Mouse (Mus musculus): Measurements from ENCODE around the gene Fam110a.

Fam110a gene

DNA sequence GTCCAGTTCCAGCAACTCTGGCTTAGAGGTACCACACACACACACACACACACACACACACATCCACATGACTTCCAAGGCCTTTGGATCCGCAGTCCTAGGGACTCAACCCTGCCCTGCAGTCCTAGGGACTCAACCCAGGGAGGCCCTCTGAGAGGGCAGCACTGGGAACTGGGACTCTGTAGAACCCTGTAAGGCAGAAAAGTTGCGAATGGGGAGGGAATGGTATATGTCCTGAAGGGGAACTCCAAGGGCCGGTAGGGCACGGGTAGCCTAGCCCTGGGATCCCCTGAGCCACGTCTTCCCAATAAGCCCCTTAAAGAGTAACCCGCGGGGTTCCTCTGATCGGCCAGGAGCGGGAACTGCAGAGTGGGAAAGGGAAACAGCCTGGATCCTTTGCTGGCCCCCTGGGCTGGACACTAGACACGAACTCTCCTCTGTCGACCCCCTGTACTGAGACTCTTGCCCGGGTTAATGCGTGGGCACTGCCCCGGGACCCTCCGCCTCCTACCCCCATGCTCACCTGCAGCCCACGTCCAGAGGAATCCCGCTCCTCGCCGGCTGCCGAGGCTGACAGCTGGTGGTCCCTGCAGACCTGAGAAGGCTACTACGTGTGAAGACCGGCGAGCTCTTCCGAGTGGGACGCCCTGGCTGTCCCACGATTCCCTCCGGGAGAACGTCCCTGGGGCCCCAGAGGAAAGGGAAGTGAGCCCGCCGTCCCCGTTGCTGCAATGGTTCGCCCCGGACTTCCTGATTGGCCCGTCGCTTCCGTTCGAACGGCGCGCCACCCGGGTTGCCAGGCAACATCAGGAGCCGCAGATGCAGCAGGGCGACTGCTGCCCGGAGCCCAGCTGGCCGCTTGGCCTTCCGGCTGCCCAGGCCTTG is at the start of gene Fam110a:
Fam110a (minus strand) TSS at position 750 of the 885 bp plus-strand sequence.
- WGBS: 2% methylated on average over 46 of the region's 46 CpGs

DNA sequence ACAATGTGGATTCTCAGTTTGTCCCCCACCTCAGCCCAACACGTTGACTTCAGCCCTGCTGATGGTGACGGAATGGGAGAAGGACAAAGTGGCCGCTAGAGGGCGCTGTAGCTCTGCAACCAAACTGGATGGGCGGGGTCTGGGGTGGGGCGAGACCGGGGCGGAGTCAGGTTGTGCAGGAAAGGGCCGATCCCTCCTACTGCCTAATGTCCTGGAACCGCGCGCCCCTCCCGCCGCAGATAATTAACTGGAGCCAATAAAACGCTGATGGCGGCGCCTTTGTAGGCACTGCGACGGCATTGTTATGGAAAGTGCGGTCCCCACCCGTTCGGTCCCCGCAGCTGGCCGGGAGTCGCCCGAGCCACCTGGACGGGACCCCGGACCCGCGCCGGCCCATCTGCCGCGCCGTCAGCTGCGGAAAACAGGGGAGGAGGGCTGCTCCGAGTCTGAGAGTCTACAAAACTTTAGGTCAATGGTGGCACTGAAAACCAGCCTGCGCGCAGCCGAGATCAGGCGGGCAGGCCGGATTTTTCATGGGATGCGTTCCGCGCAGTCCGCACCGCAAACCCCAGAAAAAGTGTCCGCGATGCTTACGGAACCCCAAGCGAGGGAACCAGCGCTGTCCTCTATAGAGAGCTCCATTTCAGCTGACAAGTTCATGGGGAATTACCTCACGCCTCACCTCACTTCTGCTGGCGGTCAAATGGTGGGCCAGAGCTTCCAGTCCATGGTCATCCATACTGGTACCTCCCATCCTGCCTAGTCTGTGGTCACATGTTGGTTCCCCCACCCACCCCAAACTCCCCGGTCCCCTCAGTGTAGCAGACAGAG is 49.4 kb upstream of the Fam110a start:
- 2% methylated on average over 54 of the region's 54 CpGs for WGBS

DNA sequence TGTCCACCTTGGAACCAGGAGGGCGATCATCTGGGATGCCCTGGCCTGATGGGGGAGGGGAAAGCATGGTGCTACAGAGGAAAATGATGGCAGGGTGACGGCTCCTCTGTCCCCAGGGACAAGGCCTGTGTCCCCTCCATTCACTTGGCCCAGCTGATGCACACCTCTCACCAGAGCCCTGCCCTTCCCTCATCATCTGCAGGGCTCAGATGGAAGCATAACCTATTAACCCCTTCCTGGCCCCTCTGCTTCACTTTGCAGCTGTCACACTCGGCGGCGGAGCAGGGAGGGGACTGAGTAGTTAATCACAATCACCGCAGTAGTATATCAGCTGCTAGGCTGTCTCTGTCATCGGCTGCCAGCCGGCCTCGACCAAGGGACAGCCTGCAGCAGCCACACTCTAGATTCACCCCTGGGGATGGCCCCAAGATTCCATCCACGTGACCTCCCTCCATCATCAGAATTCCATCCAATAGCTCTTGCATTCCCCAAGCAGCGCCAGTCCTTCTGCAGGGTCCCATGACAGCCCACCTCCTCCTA is 44.9 kb upstream of the Fam110a start:
- WGBS: 79% methylated on average over 11 of the region's 11 CpGs

DNA sequence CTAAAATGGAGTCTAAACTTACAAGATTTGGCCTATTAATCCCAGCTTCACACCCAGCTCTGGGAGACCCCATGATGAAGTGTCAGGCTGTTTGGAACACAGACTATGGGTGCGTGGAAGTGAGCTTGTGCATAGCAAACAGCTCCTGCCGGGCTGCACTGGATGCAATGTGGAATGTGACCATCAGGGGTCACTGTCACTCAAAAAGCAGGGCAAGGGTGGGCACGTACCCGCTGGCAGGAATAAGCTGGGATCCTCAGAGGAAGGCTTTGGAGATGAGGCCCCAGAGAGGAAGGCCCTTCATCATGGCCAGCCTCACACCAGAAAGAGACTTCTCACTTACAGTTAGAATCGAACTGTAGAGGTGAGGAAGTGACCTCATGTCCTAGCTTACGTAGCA is 40.2 kb upstream of the Fam110a start:
- WGBS: 29% methylated on average over 6 of the region's 6 CpGs

DNA sequence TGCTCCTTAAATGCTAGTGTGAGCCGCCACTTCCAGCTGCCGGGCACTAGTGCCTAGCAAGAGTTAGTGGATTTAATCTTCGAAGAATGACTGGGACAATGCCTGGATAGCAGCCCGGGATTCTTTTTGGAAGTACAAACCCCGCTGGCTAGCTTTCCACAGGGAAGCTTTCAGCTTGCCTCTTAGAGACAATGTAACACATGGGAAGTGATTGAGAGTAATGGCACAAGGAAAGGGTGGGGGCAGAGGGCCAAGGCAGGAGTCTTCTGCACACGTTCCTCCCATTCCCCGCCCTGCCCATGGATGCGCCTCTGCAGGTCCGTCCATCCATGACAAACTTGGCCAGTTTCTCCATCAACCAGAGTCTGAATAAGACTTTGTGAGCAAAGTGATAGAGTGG is 36.6 kb upstream of the Fam110a start:
- WGBS: 49% methylated on average over 9 of the region's 9 CpGs

DNA sequence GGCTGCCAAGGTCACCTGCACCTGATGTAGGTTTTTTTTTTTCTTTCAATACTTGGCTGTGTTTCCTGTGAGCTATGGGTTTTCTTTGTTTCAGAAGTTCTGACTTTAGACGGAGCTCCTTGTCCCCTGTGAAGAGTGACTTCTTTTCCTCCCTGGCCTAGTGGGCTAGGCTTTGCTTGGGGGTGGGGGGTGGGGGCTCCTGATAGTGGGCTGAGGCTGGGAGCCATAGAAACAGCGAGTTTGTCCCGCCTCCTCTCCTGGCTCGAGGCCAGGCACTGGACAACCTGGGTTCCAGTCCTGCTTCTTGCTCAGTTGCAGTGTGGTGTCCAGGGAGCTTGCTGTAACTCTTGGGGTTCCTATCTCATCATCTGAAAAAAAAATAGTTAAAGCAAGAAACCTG is 36.0 kb upstream of the Fam110a start:
- WGBS: 27% methylated on average over 4 of the region's 4 CpGs

DNA sequence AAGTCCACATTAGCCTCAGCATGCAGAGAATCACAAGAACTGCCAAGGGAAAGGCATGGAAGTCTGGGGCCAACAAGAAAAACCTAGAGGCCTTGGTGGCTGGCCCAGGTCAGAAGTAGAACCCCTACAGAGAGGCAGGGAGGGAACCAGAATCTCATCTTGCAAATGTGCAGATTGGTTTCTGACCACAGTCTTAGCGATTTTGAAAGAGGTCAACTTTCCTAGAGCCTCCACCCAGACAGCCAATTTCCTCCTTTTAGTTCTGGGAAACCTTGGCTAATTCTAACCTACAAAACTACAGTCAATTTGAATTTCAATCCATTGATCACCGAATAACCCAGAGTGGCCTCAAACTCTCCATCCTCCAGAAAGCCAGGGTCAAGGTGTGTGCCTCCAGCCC is 32.7 kb upstream of the Fam110a start:
- 75% methylated on average over 2 of the region's 2 CpGs for WGBS

DNA sequence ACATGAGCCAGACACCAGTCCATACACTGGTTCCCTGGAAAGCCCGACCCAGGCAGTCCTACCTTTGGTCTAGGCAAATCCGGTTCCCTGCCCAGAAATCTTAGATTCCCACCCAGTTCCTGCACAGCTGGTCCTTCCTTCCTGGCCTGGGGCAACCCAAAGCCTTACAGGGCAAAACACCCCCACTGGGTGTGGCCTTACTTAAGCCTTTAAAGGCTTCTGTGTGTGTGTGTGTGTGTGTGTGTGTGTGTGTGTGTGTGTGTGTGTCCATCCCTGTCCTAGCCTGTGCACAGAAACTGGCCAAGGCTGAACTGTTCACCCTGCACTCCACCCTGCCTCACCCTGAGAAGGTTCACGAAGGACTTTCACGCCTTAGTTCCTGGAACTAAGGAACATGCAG is 32.2 kb upstream of the Fam110a start:
- 75% methylated on average over 4 of the region's 4 CpGs for WGBS

DNA sequence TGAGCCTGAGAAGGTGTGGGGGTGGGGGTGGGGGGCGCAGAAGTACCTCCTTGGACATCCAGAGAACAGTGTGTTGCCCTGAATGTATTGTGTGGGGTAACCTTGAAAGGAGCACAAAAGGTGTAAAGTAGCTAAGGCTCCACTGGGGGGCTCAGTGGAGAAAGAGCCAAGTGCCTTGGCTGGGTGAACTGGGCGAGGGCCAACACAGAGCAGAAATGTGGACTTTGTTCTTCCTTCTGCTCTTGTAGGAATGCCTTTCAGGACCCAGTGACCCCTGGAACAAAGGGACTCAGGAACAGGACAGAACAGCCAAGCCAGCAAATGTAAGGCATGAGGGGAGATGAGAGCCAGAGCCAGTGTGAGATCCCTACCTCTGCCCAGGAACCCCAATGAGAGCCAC is 31.7 kb upstream of the Fam110a start:
- WGBS: 70% methylated on average over 2 of the region's 2 CpGs

DNA sequence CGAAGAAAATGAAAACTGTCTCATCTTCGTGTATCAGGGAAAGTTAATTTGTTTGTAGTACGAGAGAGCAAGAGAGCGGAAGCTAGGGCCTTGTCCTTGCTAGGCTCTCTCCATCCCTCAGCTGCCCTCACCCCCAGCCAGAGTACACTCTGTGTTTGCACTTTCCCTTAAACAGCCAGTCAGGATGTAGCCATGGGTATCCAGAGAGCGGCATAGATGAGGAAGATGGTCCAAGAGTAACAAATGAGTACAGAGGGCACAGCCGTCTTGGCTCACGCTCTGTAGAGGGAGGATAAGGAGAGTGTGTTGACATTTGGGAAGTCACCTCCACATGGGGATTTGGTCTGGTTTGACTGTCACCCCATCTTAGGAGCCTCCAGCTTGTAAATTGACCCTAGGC is 30.6 kb upstream of the Fam110a start:
- 91% methylated on average over 7 of the region's 7 CpGs for WGBS

DNA sequence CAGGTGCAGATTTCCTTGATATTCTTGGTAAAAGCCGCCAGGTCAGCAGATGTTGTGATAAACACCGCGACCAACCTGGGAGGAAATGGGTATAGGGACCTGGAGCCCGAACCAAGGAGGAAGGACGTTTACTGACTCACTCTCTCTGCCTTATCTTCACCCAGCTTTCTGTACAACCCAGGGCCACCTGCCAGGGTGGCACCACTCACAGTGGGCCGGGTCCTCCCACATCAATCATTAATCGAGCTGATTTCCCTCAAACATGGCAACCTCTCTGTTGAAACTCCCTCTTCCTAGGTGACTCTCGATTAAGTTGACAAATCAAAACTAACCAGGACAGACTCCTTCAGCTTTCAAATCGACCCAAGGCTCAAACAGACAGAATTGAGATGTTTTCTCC is 30.2 kb upstream of the Fam110a start:
- 89% methylated on average over 9 of the region's 9 CpGs for WGBS

DNA sequence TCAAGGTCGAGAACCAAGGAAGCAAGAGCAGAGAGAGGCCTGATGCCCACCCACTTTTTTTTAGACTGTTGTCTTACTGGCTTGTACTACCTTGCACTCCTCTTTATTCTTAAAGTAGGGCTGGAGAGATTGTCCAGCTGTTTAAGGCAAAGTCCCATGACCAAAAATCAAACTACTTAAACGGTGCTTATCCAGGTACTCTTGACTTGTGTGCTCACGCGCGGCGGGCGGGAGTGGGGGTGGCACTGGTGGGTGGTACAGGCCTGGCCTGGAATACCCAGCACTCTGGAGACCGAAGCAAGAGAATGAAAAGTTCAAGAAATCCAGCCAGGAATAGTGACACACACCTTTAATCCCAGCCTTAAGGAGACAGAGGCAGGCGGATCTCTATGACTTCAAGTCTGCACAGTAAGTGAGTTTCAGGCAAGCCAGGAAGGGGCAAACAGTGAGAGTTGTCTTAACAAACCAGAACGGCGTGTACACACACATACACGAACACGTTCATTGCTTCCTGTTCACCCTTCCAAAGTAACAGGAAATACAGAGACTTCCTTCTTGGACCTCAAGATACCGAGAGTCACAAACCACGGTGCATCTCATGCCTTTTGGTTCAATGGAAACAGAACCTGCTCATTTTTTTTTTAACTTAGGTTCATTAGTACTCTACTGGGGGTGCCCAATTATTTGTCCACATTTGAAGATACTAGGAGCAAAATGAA is 29.2 kb upstream of the Fam110a start:
- WGBS: 90% methylated on average over 15 of the region's 15 CpGs

DNA sequence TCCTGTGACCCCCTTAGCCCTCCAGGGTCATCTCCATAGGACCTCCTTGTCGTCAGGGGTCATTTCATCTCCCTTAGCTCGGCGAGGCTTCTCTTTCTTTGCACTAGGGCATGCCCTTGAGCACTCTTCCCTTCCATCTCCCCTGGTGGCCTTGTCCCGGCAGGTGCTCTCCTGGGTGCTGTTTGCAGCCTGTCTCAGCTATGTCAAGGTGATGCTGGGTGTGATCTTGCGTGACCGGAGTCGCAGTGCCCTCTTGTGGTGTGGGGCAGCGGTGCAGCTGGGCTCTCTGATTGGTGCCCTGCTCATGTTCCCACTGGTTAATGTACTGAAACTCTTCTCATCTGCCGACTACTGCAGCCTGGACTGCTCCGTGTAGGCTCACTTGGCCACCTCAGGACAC is 27.8 kb upstream of the Fam110a start:
- 67% methylated on average over 10 of the region's 10 CpGs for WGBS

DNA sequence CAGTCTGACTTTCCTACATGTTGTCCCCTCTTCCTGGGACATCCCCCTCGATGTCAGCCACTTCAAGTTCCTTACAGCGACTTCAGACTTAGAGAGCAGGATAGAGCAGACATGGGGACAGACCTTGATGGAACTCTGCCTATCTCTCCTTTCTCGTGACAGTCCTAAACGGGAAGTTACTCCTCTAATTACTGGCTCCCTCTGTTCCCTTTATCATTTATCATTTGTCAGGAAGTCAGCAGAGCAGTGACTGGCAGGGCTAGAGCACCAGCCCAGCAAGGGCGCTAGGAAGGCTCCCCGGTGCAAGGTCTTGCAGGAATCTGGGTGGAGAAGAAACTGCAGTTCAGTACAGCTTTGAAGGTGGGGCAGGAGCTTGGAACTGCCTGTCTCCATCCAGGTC is 22.5 kb upstream of the Fam110a start:
- 80% methylated on average over 6 of the region's 6 CpGs for WGBS

DNA sequence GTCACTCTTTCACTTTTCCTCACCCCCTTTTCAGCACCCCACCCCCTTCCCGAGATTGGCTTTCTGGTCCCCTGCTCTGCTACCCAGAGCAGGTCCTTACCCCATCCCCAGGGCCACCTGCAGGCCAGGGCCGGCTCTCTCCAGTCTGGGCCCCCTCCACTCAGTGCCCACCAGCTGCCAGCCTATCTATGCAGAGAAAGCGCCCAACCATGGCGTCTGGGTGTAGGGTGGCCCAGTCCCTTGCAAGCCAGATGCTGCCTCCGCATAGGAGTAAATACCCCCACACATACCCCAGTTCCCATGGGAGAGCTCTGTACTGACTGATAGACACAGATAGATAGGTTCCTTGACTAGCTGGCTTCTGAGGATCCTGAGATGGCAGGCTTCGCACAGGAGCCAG is 20.7 kb upstream of the Fam110a start:
- WGBS: 80% methylated on average over 6 of the region's 6 CpGs

DNA sequence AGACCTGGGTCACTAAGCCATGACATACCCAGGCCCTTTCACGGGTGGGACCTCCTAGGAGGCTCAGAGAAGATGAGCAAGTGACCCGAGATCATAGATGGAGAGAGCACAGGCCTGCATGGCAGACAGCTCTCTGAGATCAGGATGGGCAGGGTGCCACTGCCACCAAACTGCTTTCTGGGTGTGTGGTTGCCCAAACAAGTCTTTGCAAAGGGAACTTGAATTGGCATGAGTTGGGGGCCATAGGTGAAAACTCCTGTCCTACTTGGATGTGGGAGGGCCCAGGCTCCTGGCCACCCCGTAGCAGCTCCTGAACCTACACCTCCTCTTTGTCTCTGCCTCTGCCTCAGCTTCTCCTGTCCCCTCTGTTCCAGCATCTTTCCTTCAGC is 20.3 kb upstream of the Fam110a start:
- WGBS: 53% methylated on average over 3 of the region's 3 CpGs

DNA sequence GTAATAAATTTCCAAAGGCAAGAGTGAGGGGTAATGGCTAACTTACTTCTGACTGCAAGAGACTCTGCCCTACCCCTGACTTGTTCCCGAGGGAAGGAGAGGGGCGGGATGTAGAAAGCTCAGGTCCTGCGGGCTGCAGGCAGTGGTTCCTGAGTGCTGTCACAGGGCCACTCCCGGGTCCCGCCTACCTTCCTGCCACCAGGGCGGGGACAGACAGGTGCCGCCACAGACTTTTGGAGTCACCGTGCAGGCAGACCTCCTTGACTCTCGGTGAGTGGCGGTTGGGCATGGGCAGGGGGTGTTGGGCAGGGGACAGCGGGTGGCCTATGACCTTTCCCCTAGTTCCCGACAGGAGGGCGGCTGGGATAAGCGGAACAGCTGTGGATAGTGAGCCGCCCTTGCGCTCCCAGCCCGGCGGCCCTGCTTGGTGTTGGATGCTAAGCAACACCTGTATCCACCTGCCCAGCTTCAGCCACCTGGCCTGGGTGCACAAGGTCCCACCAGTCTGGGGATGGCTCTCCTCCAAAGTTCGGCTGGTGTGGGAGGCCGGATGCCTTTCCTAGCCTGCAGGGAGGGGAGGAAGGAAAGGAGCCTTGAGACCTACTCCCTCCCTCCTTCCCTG is 19.8 kb upstream of the Fam110a start:
- WGBS: 38% methylated on average over 20 of the region's 20 CpGs

DNA sequence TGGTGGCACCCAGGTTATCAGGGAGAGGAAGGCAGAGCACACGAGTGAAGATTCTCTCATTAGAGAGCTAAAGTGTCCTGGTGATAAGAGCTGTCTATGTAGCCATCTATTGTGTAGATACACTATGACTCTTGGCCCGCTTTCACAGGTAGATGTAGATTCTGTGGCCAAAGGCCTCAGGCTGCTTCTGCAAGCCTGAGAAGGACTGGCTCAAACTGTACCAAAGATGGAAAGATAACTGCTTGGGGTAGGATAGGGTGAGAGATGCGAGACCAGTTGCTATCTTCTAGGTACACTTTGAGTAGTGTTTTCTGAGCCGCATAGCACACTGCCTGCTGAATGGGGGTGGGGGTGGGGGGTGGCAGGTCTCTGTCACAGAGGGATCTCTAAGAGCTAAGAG is 18.9 kb upstream of the Fam110a start:
- WGBS: 74% methylated on average over 4 of the region's 4 CpGs

DNA sequence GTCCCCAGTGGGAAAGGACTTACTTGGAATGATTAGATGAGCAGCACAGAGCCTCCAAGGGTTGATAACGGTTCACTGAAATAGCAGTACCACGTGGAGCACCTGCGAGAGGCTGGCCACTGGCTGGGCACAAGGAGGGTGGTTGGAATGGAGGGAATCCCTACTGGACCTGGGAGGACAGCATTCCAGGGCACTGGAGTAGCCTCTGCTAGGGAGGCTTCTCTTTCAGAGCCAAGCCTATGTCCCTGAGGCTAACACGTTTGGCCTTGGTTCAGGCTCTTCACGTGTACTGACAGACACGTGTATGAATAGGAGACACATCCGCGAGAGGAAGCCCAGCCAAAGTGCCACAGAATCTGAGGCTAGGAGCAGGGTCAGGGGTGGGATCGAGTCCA is 18.5 kb upstream of the Fam110a start:
- WGBS: 82% methylated on average over 9 of the region's 9 CpGs

DNA sequence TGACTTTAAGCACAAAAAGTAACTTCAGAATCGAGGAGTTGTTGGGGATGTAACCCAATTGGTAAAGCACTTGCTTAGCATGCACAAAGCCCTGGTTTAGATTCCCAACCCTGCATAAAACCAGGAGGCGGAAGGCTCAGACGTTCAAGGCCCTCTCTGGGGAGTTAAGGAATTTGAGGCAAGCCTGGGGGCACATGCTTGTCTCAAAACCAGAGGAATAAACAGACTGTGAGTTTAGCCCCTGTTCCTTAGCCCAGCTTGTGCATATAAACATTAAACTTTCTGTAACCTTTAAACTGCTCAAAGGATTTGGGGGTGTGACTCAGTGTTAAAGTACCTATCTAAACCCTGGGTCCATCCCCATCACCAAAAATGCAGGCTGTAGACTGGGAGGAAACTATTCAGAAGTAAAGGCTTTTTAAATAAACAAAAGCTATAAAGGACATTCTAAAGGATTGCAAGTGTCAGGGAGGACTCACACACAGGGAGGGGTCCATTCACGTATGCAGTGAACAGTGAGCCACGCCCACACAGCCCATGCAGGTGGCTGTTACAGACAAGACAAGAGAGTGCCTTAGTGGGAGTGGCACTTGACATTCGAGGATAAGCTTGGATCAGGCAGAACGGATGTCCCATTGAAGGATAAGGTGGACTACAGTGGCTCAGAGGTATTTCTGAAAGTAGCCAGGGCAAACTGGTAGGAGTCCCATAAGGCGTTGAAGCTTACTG is 17.9 kb upstream of the Fam110a start:
- 68% methylated on average over 8 of the region's 8 CpGs for WGBS

DNA sequence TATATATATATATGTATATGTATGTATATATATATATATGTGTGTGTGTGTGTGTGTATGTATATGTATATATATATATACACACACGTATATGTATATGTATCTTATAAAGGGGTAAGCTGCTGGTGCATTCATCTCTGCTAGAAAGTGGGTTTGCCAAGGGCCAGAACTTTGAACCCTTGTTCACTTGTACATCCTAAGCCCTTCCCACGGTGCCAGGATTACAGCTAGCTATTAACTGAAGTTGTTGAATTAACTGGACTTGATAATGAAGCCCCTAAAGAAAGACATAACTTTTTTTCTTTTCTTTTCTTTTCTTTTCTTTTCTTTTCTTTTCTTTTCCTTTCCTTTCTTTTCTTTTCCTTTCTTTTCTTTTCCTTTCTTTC is 17.2 kb upstream of the Fam110a start:
- 47% methylated on average over 2 of the region's 2 CpGs for WGBS
